Mouse (Mus musculus) megakaryocyte, embryonic 14.5 days (primary cell): Measurements from ENCODE around the gene Fgfr2.

ENCODE experiments used
- FLI1 ChIP-seq: IDR thresholded peaks from 2 replicates; pipeline ENCODE4 v1.6.1; 2012; ENCODE audit warnings: low read length, inconsistent platforms, mixed read lengths
- GATA1 ChIP-seq: IDR thresholded peaks from 3 replicates; pipeline ENCODE4 v1.6.1; 2012; ENCODE audit warnings: mixed read lengths, low read length, inconsistent platforms, borderline replicate concordance

GRCm38 (mm10) chr7:132571481-132571880 lies 551.7 kb downstream of the Fgfr2 start:
- no peak for TF ChIP-seq FLI1
- no peak for TF ChIP-seq GATA1
